Mouse (Mus musculus) stomach, postnatal 0 days (tissue): ENCODE measurements around the gene Vps33b. TPM values are rescaled to one million over a fixed set of nuclear protein-coding genes. Genes with fewer than 3 reads are reported as not detected.

ENCODE experiments used
- ATAC-seq: fragments of 200-750 bp; cut with Nextera tagmentation; 2 replicates; pipeline ENCODE4 v1.8.0; 2017; ENCODE audit not compliant: low FRiP score, low TSS enrichment
- DNase-seq: peaks from one replicate; pipeline ENCODE4 v3.0.0-alpha.2; 2016; ENCODE audit warnings: low spot score
- H3K27ac ChIP-seq: fragments of 300-500 bp; sonication (generic); replicated peaks from 2 replicates; pipeline ENCODE4 v1.5.1; 2014; ENCODE audit warnings: mild to moderate bottlenecking, control low read depth
- H3K27me3 ChIP-seq: fragments of 300-500 bp; sonication (generic); 2 replicates; pipeline ENCODE4 v1.6.1; 2014; ENCODE audit warnings: low read length; ENCODE audit not compliant: control insufficient read depth, insufficient read depth
- H3K36me3 ChIP-seq: fragments of 300-500 bp; sonication (generic); 2 replicates; pipeline ENCODE4 v1.6.1; 2014; ENCODE audit warnings: low read length, mixed read lengths; ENCODE audit not compliant: control insufficient read depth, insufficient read depth
- H3K4me1 ChIP-seq: fragments of 300-500 bp; sonication (generic); replicated peaks from 2 replicates; pipeline ENCODE4 v1.6.1; 2014; ENCODE audit warnings: antibody characterized with exemption; ENCODE audit not compliant: control insufficient read depth, insufficient read depth
- H3K4me2 ChIP-seq: fragments of 300-500 bp; sonication (generic); replicated peaks from 2 replicates; pipeline ENCODE4 v1.6.1; 2014; ENCODE audit warnings: low read depth, mild to moderate bottlenecking, control low read depth, moderate library complexity
- H3K4me3 ChIP-seq: fragments of 300-500 bp; sonication (generic); 2 replicates; pipeline ENCODE4 v1.5.1; 2014; ENCODE audit warnings: low read depth, low read length, control low read depth
- H3K9ac ChIP-seq: fragments of 300-500 bp; sonication (generic); 2 replicates; pipeline ENCODE4 v1.6.1; 2014; ENCODE audit warnings: mild to moderate bottlenecking, low read length, control low read depth, mixed read lengths
- H3K9me3 ChIP-seq: fragments of 300-500 bp; sonication (generic); 2 replicates; pipeline ENCODE4 v1.6.1; 2016; ENCODE audit warnings: low read length; ENCODE audit not compliant: control insufficient read depth
- CTCF ChIP-seq: IDR thresholded peaks from 2 replicates; pipeline ENCODE4 v1.5.1; 2016; ENCODE audit warnings: antibody characterized with exemption, low read depth, mild to moderate bottlenecking, moderate library complexity
- EP300 ChIP-seq: optimal IDR thresholded peaks from 2 replicates; pipeline ENCODE3; 2016; ENCODE audit warnings: antibody characterized with exemption
- WGBS: fragments of 180-500 bp; shearing (Covaris S2); extraction: QIAGEN DNeasy Blood & Tissue Kit; methylation state at CpG from one replicate; pipeline ENCODE4 v1.1.7; 2014; 5-methylcytosine and 5-hydroxymethylcytosine counted together
- polyA plus RNA-seq: library from polyadenylated mRNA; unstranded; fragments of >200 nt; fragmentation: Nextera tagmentation; extraction: Ambion mirVana; gene quantifications from 2 replicates; pipeline ENCODE4 v1.2.1, GENCODE M21; 2015

Gene Vps33b
- polyA plus RNA-seq, 1 experiment from 2014 or later, result 4.9 TPM

DNA sequence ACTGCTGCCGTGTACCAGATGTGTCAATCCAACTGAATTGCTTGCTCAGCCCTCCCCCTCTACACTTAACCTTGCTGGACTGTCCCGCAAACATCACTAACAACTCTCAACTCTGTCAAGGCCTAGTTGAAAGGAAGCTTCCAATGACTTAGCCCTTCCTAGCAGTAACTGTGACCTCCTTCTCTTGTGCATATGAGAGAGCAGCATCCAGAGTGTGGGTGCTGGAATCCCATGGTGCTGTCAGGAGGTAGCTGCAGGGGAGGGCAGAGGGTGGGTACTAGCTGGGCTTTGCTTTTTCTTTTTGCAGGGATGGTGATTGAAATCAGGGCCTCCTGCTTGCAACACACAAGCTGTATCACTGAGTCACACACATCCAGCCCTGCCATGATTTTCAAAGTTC lies 4.0 kb downstream of the Vps33b start:
- H3K4me2 ChIP-seq, result no peak overlapping the region
- no peak overlapping the region for H3K4me3 ChIP-seq
- no peak overlapping the region for H3K27ac ChIP-seq
- no peak for TF ChIP-seq EP300
- no peak for TF ChIP-seq CTCF
- WGBS, result 87% methylated on average over 2 of the region's 2 CpGs
- ATAC-seq, result no peak
- no peaks in the 10 kb centered on the region for H3K27me3 ChIP-seq
- DNase-seq, result no peak
- H3K9ac ChIP-seq, result no peak overlapping the region
- no peaks in the 10 kb centered on the region for H3K4me1 ChIP-seq
- peaks cover 15% of the 10 kb centered on the region for H3K36me3 ChIP-seq
- H3K9me3 ChIP-seq, result no peaks in the 10 kb centered on the region

DNA sequence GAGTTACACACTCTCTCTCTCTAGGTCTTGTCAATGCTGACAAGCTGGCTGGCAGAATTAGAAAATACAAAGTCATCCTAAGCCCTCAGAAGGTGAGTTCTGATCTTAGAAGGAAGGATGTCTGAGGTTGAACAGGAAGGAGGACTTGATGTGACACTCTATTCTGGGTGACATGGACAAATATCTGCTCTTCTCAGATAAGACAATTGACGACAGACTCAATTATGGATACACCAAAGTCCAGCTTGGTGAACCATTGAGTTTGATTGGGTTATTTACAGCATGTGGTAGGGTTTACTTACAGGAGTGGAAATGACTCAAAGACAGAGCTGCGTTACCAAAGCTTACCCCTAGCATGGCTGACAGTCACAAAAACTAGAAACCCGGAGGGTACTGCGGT lies 6.9 kb downstream of the Vps33b start:
- no peaks in the 10 kb centered on the region for H3K27me3 ChIP-seq
- H3K4me2 ChIP-seq, result no peak overlapping the region
- no peak overlapping the region for H3K9ac ChIP-seq
- H3K9me3 ChIP-seq, result no peaks in the 10 kb centered on the region
- WGBS, result 99% methylated on average over 4 of the region's 4 CpGs
- H3K36me3 ChIP-seq, result peaks cover 18% of the 10 kb centered on the region
- DNase-seq (no peak), ATAC-seq (no peak)
- TF ChIP-seq CTCF, result no peak
- TF ChIP-seq EP300, result no peak
- no peaks in the 10 kb centered on the region for H3K4me1 ChIP-seq
- no peak overlapping the region for H3K27ac ChIP-seq
- H3K4me3 ChIP-seq, result no peak overlapping the region

DNA sequence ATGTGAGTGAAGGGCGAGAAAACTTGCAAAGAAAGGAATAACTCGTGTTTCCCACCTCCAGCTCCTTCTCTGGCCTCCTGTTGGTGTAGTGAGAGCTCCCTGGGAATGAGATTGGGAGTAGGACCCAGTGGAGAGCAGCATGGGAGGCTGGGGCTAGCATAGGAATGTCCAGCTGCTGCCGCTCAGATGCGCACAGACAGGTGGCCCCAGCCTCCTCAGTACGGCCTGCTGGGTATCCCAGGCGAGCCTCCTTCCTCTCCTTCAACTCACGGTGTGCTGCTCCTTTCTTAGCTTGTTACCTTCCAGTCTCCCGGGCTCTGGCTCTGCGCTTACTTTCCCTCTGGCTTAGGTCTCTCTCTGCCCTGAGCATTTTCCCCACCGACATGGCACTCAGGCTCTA lies 10.6 kb downstream of the Vps33b start:
- Histone ChIP-seq H3K4me2 (no peak overlapping the region), H3K4me3 (no peak overlapping the region), H3K27ac (no peak overlapping the region), H3K9me3 (no peaks in the 10 kb centered on the region), H3K27me3 (no peaks in the 10 kb centered on the region), H3K9ac (no peak overlapping the region), H3K36me3 (peaks cover 24% of the 10 kb centered on the region), H3K4me1 (no peaks in the 10 kb centered on the region)
- no peak for ATAC-seq
- TF ChIP-seq CTCF (no peak), EP300 (no peak)
- 82% methylated on average over 10 of the region's 10 CpGs for WGBS
- DNase-seq, result no peak

DNA sequence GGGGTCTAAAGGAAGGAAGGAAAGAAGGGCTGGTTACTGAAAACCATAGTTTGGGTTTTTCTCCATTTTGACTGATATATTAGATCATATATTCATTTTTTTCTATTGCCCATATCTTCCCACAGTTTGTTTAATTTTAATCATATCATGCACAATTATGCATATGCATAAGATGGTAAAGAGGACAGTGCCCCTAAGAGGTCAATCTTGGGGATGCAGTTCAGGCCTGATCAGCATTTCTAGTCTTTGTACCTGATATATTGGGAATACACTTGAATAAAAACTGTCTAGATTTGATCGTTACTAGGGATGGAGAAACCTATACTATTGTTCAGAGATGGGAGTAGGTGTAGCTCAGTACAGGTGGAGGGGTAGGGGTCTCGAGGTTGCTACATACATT lies 11.5 kb downstream of the Vps33b start:
- TF ChIP-seq EP300 (no peak), CTCF (peak; percentile 47)
- 80% methylated on average over 2 of the region's 2 CpGs for WGBS

DNA sequence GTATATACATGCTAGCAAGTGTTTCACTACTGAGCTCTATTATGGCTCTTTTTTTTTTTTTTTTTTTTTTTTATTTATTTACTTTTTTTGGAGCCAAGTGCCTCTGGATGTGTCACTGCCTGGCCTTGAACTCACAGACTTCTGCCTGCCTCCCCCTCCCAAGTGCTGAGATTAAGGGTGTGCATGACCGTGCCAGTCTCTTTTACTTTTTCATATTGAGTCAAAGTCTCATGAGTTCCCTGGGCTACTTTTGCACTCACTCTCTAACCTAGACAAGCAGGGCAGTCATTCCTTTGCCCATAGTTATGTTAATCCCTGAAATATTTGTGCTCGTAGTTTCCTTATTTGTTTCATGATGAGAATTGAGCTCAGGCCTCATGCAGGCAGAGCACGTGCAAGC lies 12.2 kb downstream of the Vps33b start:
- Histone ChIP-seq H3K36me3 (peaks cover 28% of the 10 kb centered on the region), H3K27me3 (no peaks in the 10 kb centered on the region), H3K9ac (no peak overlapping the region), H3K9me3 (no peaks in the 10 kb centered on the region), H3K4me3 (no peak overlapping the region), H3K4me1 (no peaks in the 10 kb centered on the region), H3K27ac (no peak overlapping the region), H3K4me2 (no peak overlapping the region)
- 71% methylated on average over 3 of the region's 3 CpGs for WGBS
- DNase-seq, result no peak
- no peak for ATAC-seq
- no peak for TF ChIP-seq EP300
- no peak for TF ChIP-seq CTCF

More for the DNA sequence above, 11.5 kb downstream of the Vps33b start:
- Histone ChIP-seq H3K27ac (no peak overlapping the region), H3K9me3 (no peaks in the 10 kb centered on the region), H3K27me3 (no peaks in the 10 kb centered on the region), H3K9ac (no peak overlapping the region), H3K4me3 (no peak overlapping the region), H3K4me1 (no peaks in the 10 kb centered on the region), H3K4me2 (no peak overlapping the region), H3K36me3 (peaks cover 28% of the 10 kb centered on the region)
- no peak for ATAC-seq
- no peak for DNase-seq

DNA sequence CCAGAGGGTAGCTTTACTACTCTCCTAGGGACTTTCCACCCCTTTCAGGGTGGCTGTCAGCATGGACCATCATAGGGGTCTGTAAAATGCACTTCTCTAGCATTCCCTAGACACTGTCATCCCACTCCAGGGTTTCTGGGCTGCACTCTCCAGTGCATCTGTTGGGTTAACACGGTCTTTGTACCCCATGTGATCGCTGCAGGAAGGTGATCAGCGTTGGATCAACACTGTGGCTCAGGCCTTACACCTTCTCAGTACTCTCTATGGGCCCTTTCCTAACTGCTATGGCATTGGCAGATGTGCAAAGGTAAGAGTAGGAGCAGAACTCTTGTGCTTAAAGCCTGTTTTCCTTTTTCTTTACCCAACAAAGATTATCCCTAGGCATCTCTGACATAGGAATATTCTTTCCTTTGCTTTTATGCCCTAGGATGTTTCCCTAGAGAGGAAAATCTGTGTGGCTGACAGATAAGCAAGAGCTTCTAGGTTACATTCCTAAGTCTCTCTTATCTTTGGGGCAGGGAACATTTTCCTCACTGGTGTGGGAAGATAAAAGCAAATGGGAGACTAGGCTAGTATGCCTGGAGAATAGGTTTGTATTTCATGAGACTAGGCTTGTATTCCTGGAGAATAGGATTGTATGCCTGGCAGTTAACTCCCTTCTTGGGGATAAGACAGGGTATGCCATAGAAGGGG lies 13.9 kb downstream of the Vps33b start:
- TF ChIP-seq CTCF (no peak), EP300 (no peak)
- ATAC-seq (no peak), DNase-seq (no peak)
- Histone ChIP-seq H3K4me1 (no peaks in the 10 kb centered on the region), H3K36me3 (peaks cover 35% of the 10 kb centered on the region), H3K27me3 (no peaks in the 10 kb centered on the region), H3K4me3 (no peak overlapping the region), H3K27ac (no peak overlapping the region), H3K9ac (no peak overlapping the region), H3K9me3 (no peaks in the 10 kb centered on the region), H3K4me2 (no peak overlapping the region)
- 83% methylated on average over 3 of the region's 3 CpGs for WGBS
